Mouse (Mus musculus): ENCODE data around the gene Prkca.

GRCm38 (mm10) chr11:108248218-108249046, 95.3 kb downstream of the Prkca start:
- TF ChIP-seq POLR2A (IDR thresholded peaks at IDR 0.05; ENCODE audit: extremely low read depth, insufficient read depth, low read length) (no peak), CTCF (IDR thresholded peaks at IDR 0.05; ENCODE audit: extremely low read depth, insufficient read depth, low read length) (no peak)
